Mouse (Mus musculus) stomach, embryonic 16.5 days (tissue): ENCODE data around the gene Cldn13. TPM values are rescaled to one million over a fixed set of nuclear protein-coding genes. Genes with fewer than 3 reads are reported as not detected.
"Not testable (repeated sequence)": the region's sequence is repeated elsewhere in the genome, so short reads cannot be mapped to it uniquely, and the experiment has no call there.

Source experiments
- ATAC-seq: fragments of 200-750 bp; cut with Nextera tagmentation; 2 replicates; pipeline ENCODE4 v1.8.0; 2017; ENCODE audit warnings: moderate number of reproducible peaks, moderate TSS enrichment; ENCODE audit not compliant: insufficient read depth, low FRiP score
- H3K27ac ChIP-seq: fragments of 300-500 bp; sonication (generic); 2 replicates; pipeline ENCODE4 v1.5.1; 2014; ENCODE audit warnings: low read length
- H3K27me3 ChIP-seq: fragments of 300-500 bp; sonication (generic); 2 replicates; pipeline ENCODE4 v1.6.1; 2014; ENCODE audit warnings: low read length, control low read depth, mixed read lengths; ENCODE audit not compliant: control insufficient read depth, insufficient read depth
- H3K36me3 ChIP-seq: fragments of 300-500 bp; sonication (generic); 2 replicates; pipeline ENCODE4 v1.6.1; 2014; ENCODE audit warnings: low read length; ENCODE audit not compliant: control insufficient read depth, insufficient read depth
- H3K4me1 ChIP-seq: fragments of 300-500 bp; sonication (generic); 2 replicates; pipeline ENCODE4 v1.6.1; 2014; ENCODE audit warnings: low read length, control low read depth, mixed read lengths; ENCODE audit not compliant: control insufficient read depth, insufficient read depth
- H3K4me2 ChIP-seq: fragments of 300-500 bp; sonication (generic); 2 replicates; pipeline ENCODE4 v1.6.1; 2014; ENCODE audit warnings: low read depth, low read length, mixed read lengths
- H3K4me3 ChIP-seq: fragments of 300-500 bp; sonication (generic); replicated peaks from 2 replicates; pipeline ENCODE4 v1.5.1; 2014; ENCODE audit warnings: mild to moderate bottlenecking, low read length
- H3K9ac ChIP-seq: fragments of 300-500 bp; sonication (generic); 2 replicates; pipeline ENCODE4 v1.6.1; 2014; ENCODE audit warnings: low read length
- H3K9me3 ChIP-seq: fragments of 300-500 bp; sonication (generic); replicated peaks from 2 replicates; pipeline ENCODE4 v1.6.1; 2016; ENCODE audit warnings: low read length, control low read depth; ENCODE audit not compliant: control insufficient read depth
- WGBS: fragments of 180-500 bp; shearing (Covaris S2); extraction: QIAGEN DNeasy Blood & Tissue Kit; methylation state at CpG from one replicate; pipeline ENCODE4 v1.1.7; 2014; 5-methylcytosine and 5-hydroxymethylcytosine counted together
- polyA plus RNA-seq: library from polyadenylated mRNA; unstranded; fragments of >200 nt; fragmentation: Nextera tagmentation; extraction: Ambion mirVana; gene quantifications from 2 replicates; pipeline ENCODE4 v1.2.1, GENCODE M21; 2015

The Cldn13 gene
- polyA plus RNA-seq, 1 experiment from 2014 or later, result 13.5 TPM

DNA sequence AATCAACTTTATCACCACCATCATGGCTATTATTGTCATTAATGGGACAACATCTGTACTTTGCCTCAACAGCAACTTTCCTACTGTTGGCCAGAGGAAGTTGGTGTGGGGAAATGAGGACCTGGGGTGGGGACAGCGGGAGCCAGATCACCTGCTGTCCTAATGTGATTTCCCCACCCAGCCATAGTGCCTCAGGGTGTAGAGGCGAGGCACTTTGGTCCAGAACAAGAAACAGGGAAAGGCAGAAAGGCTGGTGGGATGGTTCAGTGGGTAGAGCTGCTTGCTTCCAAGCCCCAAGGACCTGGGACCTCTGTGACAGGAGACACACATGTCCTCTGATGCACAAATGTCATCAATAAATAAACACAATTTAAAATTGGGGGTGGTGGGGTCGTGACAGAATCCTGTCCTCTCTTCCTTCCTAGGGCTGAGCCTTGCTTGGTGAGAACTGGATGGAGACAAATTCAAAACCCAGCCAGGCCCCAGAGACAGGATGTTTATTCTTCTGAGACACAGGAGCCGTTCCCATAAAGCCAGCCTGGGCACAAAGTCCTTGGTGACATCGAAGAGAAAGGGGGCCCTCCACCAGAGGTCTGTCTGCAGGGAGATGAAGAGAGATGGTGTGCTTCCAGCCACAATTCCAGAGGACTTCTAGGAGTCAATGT, 32.2 kb upstream of the Cldn13 start:
- Histone ChIP-seq H3K4me2 (peak overlapping the region; percentile 38; the same call in 1 of the 2 replicates), H3K9me3 (no peaks in the 10 kb centered on the region), H3K9ac (peak overlapping the region; percentile 31; the same call in 1 of the 2 replicates), H3K27me3 (no peaks in the 10 kb centered on the region), H3K4me3 (0 out of 2 replicates have a peak overlapping the region, but pooled peaks have one; percentile 5), H3K27ac (peak overlapping the region; percentile 94), H3K36me3 (no peaks in the 10 kb centered on the region), H3K4me1 (peaks cover 23% of the 10 kb centered on the region)
- ATAC-seq, result no peak
- WGBS, result 35% methylated on average over 5 of the region's 5 CpGs

- no peaks in the 10 kb centered on the region for H3K9me3 ChIP-seq
These were observed 31.5 kb upstream of the Cldn13 start, which contains the start of gene Cldn4 for GRCm38 (mm10) chr5:134946857-134947255. Gene Cldn4 (minus strand): TSS chr5:134946934.

DNA sequence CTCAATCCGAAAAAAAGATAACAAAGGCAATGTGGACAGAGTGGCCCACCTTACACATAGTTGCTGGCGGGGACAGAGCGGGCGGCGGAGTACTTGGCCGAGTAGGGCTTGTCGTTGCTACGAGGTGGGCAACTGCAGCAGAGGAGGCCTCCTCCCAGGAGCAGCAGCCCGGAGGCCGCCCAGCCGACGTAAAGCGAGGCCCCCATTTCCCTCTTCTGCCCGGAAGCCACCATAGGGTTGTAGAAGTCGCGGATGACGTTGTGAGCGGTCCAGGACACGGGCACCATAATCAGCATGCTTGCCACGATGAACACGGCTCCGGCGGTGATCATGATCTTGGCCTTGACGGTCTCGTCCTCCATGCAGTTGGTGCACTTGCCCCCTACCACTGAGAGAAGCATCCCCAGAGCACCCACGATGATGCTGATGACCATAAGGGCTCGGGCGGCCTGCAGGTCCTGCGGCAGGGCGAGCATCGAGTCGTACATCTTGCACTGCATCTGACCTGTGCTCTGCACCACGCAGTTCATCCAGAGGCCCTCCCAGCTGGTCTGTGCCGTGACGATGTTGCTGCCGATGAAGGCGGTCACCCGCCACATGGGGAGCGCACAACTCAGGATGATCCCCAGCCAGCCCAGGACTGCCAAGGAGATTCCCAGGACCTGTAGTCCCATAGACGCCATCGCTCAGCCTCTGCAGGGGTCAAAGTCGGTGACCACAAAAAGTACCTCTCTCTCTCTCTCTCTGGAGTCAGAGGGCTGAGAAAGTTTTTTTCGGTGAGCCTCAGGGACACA, 30.9 kb upstream of the Cldn13 start:
- 0 out of 2 replicates have a peak, but pooled peaks have one; percentile 10 for ATAC-seq
- Histone ChIP-seq H3K27ac (peak overlapping the region; percentile 94), H3K4me2 (peak overlapping the region; percentile 38), H3K9me3 (no peaks in the 10 kb centered on the region), H3K9ac (peak overlapping the region; percentile 76), H3K27me3 (no peaks in the 10 kb centered on the region), H3K4me3 (peak overlapping the region; percentile 54), H3K36me3 (no peaks in the 10 kb centered on the region), H3K4me1 (peaks cover 17% of the 10 kb centered on the region)
- WGBS, result 21% methylated on average over 43 of the region's 43 CpGs

More at GRCm38 (mm10) chr5:134946857-134947255, 31.5 kb upstream of the Cldn13 start, which contains the start of gene Cldn4:
- peak within 1 kb of the TSS; percentile 94 for H3K27ac ChIP-seq
- H3K4me1 ChIP-seq, result peaks cover 23% of the 10 kb centered on the region
- H3K36me3 ChIP-seq, result no peaks in the 10 kb centered on the region
- H3K27me3 ChIP-seq, result no peaks in the 10 kb centered on the region
- peak; percentile 84 for ATAC-seq
- peak within 1 kb of the TSS; percentile 76 for H3K9ac ChIP-seq
- WGBS, result 20% methylated on average over 11 of the region's 11 CpGs
- peak within 1 kb of the TSS; percentile 54 for H3K4me3 ChIP-seq
- H3K4me2 ChIP-seq, result peak within 1 kb of the TSS; percentile 38

GRCm38 (mm10) chr5:134945266-134945959, 30.1 kb upstream of the Cldn13 start:
- H3K9ac ChIP-seq, result peak overlapping the region; percentile 76
- peak overlapping the region; percentile 54 for H3K4me3 ChIP-seq
- WGBS, result 41% methylated on average over 18 of the region's 19 CpGs
- H3K4me2 ChIP-seq, result peak overlapping the region; percentile 38
- H3K4me1 ChIP-seq, result peaks cover 13% of the 10 kb centered on the region
- H3K9me3 ChIP-seq, result no peaks in the 10 kb centered on the region
- ATAC-seq, result no peak
- no peaks in the 10 kb centered on the region for H3K36me3 ChIP-seq
- no peaks in the 10 kb centered on the region for H3K27me3 ChIP-seq
- peak overlapping the region; percentile 94 for H3K27ac ChIP-seq

- WGBS, result 50% methylated on average over 5 of the region's 5 CpGs
- peaks cover 13% of the 10 kb centered on the region for H3K4me1 ChIP-seq
- H3K9me3 ChIP-seq, result no peaks in the 10 kb centered on the region
- ATAC-seq, result no peak
- peak overlapping the region; percentile 54; the same call in 1 of the 2 replicates for H3K4me3 ChIP-seq
- no peaks in the 10 kb centered on the region for H3K27me3 ChIP-seq
- H3K27ac ChIP-seq, result peak overlapping the region; percentile 37
- H3K36me3 ChIP-seq, result no peaks in the 10 kb centered on the region
- H3K9ac ChIP-seq, result no peak overlapping the region
- peak overlapping the region; percentile 38; the same call in 1 of the 2 replicates for H3K4me2 ChIP-seq
These were observed 28.9 kb upstream of the Cldn13 start for GRCm38 (mm10) chr5:134944179-134944578.

DNA sequence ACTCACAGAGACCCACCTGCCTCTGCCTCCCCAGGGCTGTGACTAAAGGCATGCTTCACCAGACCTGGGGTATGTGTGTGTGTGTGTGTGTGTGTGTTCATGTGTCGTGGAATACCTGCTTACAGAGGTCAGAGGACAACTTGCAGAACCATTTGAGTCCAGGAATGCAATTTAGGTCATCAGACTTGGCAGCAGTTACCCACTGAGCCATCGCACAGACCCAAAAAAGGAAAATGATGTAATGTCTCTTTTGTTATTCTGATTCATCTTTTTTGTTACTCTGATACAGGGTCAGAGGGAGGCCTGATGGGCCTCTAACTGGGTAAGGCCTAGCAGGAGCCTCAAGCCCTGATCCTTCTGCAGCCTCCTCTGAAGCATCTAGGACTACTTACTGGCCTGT, 27.4 kb upstream of the Cldn13 start:
- no peaks in the 10 kb centered on the region for H3K9me3 ChIP-seq
- WGBS, result 61% methylated on average over 2 of the region's 2 CpGs
- no peaks in the 10 kb centered on the region for H3K36me3 ChIP-seq
- no peak for ATAC-seq
- no peaks in the 10 kb centered on the region for H3K27me3 ChIP-seq
- no peak overlapping the region for H3K9ac ChIP-seq
- H3K4me2 ChIP-seq, result no peak overlapping the region
- no peak overlapping the region for H3K4me3 ChIP-seq
- H3K27ac ChIP-seq, result no peak overlapping the region
- H3K4me1 ChIP-seq, result peaks cover 8% of the 10 kb centered on the region

DNA sequence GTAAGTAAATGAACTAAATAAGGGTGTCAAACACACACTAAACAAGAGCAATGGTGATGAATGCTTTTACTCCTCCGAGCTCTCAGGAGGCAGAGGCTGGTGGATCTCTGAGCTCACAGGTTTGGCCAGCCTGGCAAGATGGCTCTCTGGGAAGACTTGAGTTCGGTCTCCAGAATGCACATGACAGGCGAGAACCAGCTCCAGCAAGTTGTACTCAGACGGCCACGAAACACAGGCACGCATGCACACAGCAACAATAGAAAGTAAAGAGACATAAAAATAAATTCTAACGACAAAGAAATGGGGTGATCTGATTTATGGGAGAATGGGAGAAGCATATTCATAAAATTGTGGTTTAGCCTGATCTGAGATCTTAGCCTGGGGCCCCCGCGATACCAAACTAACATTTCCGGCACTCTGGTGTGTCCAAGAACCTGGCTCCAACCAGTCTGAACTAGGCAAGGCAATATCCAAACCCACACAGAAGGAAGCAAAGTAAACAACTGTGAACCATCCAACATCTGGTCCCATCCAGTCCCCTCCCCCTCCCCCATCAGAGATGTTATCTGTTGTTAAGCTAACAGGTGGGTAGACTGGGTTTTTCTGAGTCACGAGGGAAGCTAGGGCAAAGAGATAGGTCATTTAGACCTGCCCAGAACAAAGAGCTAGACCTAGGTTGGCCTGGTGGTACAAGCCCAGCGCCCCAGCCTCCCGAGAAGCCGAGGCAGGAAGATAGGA, 26.3 kb upstream of the Cldn13 start:
- H3K4me2 ChIP-seq, result no peak overlapping the region
- WGBS, result 62% methylated on average over 14 of the region's 14 CpGs
- H3K36me3 ChIP-seq, result no peaks in the 10 kb centered on the region
- H3K27me3 ChIP-seq, result no peaks in the 10 kb centered on the region
- no peaks in the 10 kb centered on the region for H3K9me3 ChIP-seq
- no peak overlapping the region for H3K9ac ChIP-seq
- no peaks in the 10 kb centered on the region for H3K4me1 ChIP-seq
- peak overlapping the region; percentile 57 for H3K27ac ChIP-seq
- H3K4me3 ChIP-seq, result no peak overlapping the region
- ATAC-seq, result no peak

DNA sequence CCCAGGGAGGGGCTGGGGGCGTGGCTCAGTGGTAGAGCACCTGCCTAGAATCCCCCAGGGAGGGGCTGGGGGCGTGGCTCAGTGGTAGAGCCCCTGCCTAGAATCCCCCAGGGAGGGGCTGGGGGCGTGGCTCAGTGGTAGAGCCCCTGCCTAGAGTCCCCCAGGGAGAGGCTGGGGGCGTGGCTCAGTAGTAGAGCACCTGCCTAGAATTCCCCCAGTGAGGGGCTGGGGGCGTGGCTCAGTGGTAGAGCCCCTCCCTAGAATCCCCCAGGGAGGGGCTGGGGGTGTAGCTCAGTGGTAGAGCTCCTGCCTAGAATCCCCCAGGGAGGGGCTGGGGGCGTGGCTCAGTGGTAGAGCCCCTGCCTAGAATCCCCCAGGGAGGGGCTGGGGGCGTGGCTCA, 24.2 kb upstream of the Cldn13 start:
- not testable (repeated sequence) for H3K4me3 ChIP-seq, H3K36me3 ChIP-seq, H3K4me2 ChIP-seq, H3K9me3 ChIP-seq, H3K27ac ChIP-seq, H3K9ac ChIP-seq, H3K4me1 ChIP-seq, ATAC-seq, H3K27me3 ChIP-seq
- 95% methylated on average over 2 of the region's 7 CpGs for whole genome bisulfite sequencing
